Mouse (Mus musculus) ES-Bruce4 (cell line): ENCODE data around the gene Acsl6.

Experiments
- CTCF ChIP-seq: IDR thresholded peaks from one replicate; pipeline ENCODE4 v1.8.1; 2011; ENCODE audit warnings: low read depth, low read length
- POLR2A ChIP-seq: IDR thresholded peaks from one replicate; pipeline ENCODE4 v1.8.1; 2011; ENCODE audit warnings: low read length; ENCODE audit not compliant: insufficient read depth

DNA sequence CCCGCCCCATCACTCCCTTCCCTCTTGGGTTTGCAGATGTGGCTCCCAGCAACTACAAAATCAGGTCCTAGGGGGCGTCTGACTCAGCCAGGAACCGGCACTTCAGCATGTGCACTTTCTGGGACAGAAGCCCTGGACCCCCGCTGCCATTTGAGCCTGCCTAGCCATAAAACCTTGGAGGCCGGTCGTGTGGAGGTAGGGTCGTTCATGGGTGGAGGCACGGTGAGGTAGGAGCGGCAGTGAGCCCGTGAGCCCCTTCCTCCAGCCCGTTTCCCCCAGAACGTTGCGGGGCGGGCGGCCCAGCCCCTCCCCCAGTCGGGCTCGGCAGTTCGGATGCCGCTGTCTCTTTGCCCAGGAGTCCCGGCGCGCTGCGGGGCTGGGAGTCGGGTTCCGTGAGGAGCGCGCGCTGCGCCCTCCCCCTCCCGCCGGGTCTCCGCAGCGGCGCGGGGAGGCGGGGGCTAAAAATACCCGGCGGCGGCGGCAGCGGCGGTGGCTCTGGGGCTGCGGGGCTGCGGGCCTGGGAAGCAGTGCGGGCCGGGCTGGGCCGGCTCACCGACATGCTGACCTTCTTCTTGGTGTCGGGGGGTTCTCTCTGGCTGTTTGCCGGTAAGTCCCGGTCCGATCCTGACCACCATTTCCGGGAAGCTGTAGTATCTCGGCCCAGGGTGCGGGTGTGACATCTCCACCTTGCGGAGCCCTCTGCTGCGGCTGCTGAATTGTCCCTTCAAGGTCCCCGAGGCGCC is at the start of gene Acsl6:
- no peak for TF ChIP-seq CTCF
- TF ChIP-seq POLR2A = no peak
